Mouse (Mus musculus): ENCODE data around the gene Usp39.

Usp39 gene

DNA sequence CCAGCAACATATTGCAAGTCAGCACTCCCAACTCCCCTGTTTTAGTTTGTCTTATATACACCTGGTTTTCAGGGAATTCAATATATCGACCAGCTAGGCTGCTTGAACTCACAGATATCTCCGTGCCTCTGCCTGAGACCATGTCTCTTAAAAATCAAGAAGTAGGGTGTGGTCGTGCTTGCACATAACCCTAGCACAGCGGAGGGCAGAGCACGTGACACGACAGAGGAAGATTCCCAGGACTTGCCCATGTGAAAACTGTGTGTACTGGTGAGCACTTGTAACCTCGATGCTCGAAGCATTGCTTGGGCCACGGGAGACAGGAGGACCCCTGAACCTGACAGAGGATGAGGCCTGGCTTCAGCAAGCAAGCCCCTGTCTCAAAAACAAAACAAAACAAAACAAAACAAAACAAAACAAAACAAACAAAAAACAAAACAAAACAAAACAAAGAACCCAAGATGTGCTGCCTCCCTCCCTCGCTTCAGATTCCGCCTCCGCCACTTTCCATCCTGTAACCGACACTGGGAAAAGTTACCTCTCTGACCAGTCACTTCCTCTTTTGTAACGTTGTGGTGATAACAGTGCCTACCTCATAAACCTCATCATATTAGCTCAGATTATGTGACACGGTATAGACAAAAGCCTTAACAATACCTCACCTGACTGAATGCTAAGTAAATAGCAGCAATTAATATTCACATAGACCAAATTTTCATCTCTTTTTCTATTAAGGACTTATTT lies 30.0 kb upstream of the Usp39 start:
- in situ Hi-C loops (cut with MboI; ENCODE audit: low pct_unique_long_range_greater_than_20kb in 1 of 2, low sequenced_read_pairs in 2 of 2, unreplicated experiment in 1 of 2): no loop called here

DNA sequence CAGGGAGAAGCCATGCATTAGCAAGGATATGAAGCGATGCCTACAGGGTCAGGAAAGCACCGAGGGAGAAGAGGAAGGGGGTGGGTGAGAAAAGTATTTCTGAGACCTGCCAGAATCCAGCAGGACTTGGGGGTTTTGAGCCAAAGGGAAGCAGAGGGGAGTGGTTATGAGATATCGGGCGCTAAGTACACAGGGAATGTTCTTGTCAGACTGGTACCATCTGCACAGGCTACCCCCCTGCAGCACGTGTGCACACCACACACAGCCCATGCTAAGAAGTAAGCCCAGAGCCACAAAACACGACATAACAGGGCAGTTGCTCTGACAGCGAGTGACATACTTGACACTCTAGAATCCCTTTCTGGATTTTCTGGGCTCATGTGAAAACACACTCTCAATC lies 29.2 kb upstream of the Usp39 start:
- in situ Hi-C loops (cut with MboI; ENCODE audit: low pct_unique_long_range_greater_than_20kb in 1 of 2, low sequenced_read_pairs in 2 of 2, unreplicated experiment in 1 of 2): no loop called here

DNA sequence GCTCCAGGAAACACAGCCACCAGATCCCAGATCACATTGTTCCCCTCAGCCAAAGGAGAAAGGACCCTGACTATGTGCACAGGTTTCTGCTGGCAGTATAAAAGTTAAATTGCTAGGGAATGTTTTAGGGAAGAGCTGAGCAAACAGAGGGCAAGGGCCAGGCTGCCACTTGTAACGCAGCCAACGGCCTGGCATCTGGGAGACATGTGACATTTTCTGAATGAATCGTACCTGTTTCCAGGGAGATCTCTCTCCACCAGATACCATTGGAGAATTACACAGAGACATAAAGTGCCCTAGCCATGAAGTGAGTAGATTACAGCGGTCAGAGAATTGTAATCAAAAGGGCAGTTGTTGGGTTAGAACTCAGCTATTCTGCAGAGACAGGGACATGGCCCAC lies 28.2 kb upstream of the Usp39 start:
- in situ Hi-C loops (cut with MboI; ENCODE audit: low pct_unique_long_range_greater_than_20kb in 1 of 2, low sequenced_read_pairs in 2 of 2, unreplicated experiment in 1 of 2): no loop called here

DNA sequence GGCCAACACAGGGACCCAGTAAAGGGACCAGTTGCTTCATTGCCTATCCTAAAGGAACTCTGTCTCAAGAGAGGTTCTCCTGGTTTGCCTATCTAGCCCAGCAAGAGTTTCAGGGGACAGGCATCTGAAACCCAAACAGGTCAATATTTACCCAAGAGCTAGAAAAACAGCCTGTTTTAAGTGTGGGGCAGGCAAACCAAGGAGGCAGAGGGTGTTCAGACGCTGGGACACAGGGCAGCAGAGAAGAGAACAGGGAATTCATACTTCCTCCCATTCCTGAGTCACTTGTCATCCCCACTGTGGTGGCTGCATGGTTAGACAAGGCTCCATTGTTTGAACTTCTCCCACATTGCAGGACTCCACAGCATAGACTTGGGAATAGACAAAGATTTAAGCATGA lies 26.6 kb upstream of the Usp39 start:
- in situ Hi-C loops (cut with MboI; ENCODE audit: low pct_unique_long_range_greater_than_20kb in 1 of 2, low sequenced_read_pairs in 2 of 2, unreplicated experiment in 1 of 2): no loop called here

DNA sequence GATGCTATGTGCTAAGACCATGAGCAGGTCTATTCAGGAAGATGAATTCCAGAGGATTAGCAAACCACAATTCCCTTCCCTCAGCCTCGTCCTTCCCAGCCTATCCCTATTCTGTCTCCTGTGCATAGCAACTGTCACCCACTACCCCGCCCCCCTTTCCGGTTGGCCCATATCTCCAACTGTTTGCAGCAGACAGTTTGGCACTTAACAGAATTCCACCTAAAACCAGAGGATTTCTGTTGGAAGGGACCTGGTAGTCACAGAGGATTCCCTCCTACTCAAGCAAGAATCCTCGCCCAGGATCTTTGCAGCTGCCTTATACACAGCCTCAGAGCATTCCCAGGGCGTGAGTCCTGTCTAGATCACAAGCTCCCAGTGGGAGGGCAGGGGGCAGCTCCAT lies 26.2 kb upstream of the Usp39 start:
- in situ Hi-C loops (cut with MboI; ENCODE audit: low pct_unique_long_range_greater_than_20kb in 1 of 2, low sequenced_read_pairs in 2 of 2, unreplicated experiment in 1 of 2): no loop called here

DNA sequence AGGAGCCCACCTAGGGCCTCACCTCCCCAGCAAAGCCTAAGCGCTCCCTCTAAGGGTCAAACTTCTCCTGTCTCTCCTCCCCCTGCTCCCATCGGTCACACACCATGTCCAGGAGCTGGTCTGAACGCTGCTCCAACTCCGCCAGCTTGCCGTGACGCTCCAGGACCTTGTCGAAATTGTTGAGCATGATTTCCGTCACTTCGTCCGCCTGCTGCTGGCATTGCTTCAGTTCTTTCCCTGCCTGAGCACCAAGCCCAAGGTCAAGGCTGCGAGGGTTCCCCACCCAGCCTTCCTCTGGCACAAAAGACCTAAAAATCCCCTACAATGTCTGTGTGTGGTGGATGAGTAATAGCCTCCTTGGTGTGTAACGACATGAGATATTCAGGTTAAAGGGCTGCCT lies 25.1 kb upstream of the Usp39 start:
- in situ Hi-C loops (cut with MboI; ENCODE audit: low pct_unique_long_range_greater_than_20kb in 1 of 2, low sequenced_read_pairs in 2 of 2, unreplicated experiment in 1 of 2): no loop called here

DNA sequence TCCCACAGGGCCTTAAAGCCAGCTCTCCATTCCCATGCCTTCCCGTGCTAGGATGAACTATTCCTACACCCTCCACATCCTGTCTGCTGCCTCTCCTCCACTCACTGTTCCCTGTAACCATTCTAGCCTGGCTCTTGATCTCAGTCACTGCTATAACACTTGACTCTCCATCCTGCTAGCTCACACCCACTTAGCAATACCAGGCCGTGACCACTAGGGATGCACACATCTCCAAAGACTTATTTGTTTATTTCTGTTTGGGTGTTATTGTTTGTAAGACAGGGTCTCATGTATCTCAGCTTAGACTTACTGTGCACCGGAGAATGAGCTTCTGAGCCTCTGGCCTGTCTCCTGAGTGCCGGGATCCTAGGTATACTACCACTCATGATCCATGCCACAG lies 24.6 kb upstream of the Usp39 start:
- in situ Hi-C loops (cut with MboI; ENCODE audit: low pct_unique_long_range_greater_than_20kb in 1 of 2, low sequenced_read_pairs in 2 of 2, unreplicated experiment in 1 of 2): no loop called here

DNA sequence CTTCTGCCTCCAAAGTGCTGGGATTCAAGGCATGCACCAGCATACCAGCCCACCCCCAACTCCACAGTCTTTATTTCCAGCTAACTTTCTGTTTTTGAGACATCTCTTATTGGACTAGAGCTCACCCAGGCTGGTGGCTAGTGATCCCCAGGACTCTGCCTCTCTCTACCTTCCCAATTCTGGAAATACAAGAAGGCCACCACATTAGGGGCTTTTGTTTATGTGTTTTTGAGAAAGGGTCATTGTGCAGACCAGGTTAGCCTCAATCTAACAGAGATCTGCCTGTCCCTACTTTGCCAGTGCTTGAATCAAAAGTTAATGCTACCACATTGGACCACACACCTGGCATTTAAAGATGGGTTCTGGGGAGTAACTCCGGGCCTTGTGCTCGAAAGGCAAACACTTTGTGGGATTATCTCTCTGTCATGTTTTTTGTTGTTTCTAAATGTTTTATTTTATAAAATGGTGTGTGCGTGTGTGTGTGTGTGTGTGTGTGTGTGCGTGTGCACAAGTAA lies 22.5 kb upstream of the Usp39 start:
- in situ Hi-C loops (cut with MboI; ENCODE audit: low pct_unique_long_range_greater_than_20kb in 1 of 2, low sequenced_read_pairs in 2 of 2, unreplicated experiment in 1 of 2): no loop called here

DNA sequence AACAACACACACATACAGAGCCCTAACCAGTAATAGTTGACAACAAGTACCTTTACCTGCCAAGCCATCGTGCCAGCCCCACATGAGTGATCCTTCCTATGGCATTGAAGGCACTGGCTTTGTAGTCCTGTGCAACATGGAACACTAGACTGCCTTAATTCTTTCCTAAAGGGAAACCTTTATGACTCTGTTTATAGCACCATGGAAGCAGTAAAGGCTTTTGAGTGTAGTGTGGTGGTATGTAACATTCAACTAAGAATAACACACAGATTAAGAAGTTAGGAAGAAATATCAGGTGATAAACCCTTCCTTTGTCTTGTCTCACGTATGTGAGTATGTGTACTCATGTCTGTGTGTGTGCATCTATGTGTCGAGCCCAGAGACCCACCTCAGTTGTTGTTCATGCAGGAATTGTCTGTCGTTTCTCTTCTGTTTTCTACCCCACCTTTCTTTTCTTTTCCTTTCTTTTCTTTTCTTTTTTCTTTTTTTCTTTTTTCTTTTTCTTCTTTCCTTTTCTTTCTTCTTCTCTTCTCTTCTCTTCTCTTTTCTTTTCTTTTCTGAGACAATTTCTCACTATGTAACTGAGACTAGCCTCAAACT lies 22.0 kb upstream of the Usp39 start, which contains the start of gene Rnf181:
Gene Rnf181 (minus strand): TSS at position 113 of the 600 bp plus-strand sequence.
- in situ Hi-C loops (cut with MboI; ENCODE audit: low pct_unique_long_range_greater_than_20kb in 1 of 2, low sequenced_read_pairs in 2 of 2, unreplicated experiment in 1 of 2): no loop called here

DNA sequence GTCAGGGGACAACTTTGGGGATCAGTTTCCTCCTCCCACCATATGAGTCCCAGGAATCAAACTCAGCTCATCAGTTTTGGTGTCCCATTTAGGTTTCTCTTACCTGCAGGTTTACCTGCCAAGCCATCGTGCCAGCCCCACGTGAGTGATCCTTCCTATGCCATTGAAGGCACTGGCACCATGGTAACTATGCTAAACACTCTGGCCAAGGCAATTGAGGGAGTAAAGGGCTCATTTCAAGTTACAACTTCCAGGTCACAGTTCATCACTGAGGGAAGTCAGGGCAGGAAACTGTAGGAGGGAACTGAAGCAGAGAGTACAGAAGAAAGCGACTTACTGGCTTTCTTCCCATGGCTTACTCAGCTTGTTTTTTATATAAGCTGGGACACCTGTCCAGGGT lies 21.3 kb upstream of the Usp39 start:
- in situ Hi-C loops (cut with MboI; ENCODE audit: low pct_unique_long_range_greater_than_20kb in 1 of 2, low sequenced_read_pairs in 2 of 2, unreplicated experiment in 1 of 2): no loop called here

DNA sequence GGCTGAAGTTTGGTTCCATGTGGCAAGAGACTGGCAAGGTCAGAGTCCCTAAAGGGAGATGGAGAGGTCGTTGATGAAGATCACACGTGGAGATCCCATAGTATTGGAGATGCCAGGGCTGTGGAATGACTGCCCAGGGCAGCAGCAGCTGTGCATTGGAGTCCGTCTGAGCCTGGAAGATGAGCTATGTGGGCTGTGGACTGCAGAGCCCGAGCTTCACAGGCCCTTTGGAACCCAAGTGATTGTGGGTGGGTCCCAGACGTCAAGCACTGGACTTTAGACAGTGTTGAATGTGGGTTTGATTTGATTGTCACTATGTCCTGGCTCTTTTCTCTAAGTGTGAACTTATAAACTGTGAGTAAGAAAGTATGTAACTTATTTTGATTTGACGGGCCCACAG lies 20.0 kb upstream of the Usp39 start:
- in situ Hi-C loops (cut with MboI; ENCODE audit: low pct_unique_long_range_greater_than_20kb in 1 of 2, low sequenced_read_pairs in 2 of 2, unreplicated experiment in 1 of 2): no loop called here

DNA sequence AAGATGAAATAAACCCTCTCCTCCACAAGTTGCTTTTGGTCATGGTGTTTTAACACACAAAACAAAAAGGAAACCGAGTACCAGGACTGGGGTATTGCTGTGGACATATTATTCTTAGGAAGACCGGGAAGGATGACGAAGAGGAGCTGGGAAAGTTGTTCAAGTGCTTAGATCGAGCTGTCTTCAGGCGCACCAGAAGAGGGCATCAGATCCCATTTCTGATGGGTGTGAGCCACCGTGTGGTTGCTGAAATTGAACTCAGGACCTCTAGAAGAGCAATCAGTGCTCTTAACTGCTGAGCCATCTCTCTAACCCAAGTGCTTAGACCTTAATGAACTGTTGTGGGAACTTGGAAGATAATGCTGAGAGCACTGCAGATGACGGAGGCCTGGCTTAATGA lies 19.0 kb upstream of the Usp39 start:
- in situ Hi-C loops (cut with MboI; ENCODE audit: low pct_unique_long_range_greater_than_20kb in 1 of 2, low sequenced_read_pairs in 2 of 2, unreplicated experiment in 1 of 2): no loop called here

DNA sequence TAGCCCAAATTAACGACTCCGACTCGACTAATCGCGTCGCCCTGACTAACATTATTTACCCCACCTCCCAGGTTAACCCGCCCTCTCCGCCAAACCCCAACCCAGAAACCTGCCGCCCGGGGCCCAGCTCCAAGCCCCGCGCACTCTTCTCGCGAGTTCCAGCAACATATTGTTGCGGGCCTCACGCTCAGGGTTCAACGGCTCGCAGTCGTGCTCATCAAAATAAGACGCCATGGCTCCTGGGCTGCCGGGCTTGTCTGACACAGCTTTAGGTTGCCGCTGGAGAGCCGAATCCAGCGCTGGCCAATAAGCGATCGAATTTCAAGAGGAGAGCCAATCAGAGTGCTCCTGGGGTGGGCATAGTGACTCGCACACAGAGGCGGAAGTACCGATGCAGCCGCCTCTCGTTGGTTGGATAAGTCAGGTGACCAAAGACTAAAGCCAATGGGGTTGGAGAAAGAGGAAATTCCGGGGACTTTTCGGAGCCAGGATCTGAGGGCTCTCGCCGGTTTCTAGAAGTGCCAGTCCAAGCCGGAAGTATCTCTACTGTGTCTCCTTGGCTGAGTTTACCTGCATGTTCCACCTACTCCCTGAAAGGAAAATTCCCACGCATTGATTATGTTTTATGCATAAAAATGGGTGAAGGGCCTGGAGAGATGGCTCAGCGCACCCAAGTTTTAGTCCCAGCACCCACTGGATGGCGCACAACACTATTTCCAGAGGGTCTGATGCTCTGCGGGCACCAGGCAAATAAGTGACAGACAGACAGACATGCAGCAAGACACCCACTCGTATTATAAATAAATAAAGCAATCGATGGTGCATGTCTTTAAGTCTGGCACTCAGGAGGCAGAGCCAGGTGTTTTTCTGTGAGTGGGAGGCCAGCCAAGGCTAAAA lies 17.4 kb upstream of the Usp39 start:
- in situ Hi-C loops (cut with MboI; ENCODE audit: low pct_unique_long_range_greater_than_20kb in 1 of 2, low sequenced_read_pairs in 2 of 2, unreplicated experiment in 1 of 2): no loop called here

DNA sequence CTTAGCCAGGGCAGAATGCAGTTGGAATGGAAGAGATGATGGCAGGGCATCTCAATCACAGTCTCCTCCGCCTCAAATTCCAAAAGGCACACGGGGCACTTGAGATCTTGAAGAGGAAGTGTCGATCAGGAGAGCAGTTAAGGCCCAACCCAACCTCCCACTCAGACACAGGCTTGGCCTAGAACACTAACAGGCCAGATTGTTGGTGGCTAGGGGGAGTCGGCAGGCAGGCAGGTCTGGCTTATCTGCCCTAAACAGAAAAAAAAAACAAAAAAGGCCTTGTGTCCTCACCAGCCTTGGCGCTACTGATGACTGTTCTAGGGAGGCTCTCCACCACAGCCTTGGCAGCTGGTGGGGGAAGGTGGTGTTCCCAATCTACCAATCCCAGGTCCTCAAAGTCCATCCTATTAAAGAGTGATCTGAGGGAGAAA lies 16.2 kb upstream of the Usp39 start:
- in situ Hi-C loops (cut with MboI; ENCODE audit: low pct_unique_long_range_greater_than_20kb in 1 of 2, low sequenced_read_pairs in 2 of 2, unreplicated experiment in 1 of 2): no loop called here

DNA sequence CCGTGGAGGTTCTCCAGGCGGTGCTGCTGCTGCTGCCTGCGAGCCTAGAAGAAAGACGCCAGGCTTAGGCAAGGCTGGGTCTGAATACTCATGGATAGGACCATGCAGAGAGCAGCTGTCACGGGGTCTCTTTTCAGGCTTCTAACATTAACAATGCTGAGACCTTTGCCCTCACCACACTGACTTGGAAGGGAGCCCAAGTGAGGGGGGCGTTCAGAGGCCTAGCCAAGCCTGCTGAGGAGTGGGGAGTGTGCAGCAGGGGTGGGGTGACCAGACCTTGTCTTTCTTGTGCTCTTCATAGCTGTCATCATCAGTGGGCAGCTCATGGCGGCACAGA lies 15.6 kb upstream of the Usp39 start:
- in situ Hi-C loops (cut with MboI; ENCODE audit: low pct_unique_long_range_greater_than_20kb in 1 of 2, low sequenced_read_pairs in 2 of 2, unreplicated experiment in 1 of 2): no loop called here

DNA sequence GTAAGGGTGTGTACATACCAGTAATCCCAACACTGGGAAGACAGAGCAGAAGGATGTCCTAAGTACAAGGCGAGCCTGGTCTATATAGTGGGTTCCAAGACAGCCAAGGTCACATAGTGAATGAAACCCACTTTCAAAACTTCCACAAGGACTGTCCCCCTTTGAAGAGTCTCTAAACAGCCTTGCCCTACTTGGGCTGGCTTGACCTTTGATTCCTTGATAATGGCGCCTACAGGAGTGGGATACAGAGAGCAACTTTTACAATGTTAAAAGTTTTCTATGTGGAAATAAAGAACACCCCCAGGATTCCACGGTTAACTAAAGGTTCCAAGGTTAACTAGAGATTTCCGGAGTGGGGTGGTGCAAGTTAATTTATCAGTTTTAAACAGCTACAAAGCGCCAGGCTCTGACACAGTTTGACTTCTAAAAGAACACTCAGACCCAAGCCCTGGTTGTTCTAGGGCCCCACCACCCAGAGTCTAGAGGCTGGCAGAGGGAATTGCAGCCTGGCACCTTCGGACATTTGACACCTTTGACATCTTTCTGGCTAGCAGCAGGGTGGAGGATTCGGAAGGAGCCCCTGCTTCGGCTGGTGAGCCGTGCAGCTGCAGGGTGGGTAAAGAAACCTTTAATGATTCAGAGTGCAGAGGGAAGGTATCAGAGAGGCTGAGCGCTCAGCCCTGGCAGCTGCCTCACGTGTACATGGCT lies 15.1 kb upstream of the Usp39 start:
- in situ Hi-C loops (cut with MboI; ENCODE audit: low pct_unique_long_range_greater_than_20kb in 1 of 2, low sequenced_read_pairs in 2 of 2, unreplicated experiment in 1 of 2): no loop called here

DNA sequence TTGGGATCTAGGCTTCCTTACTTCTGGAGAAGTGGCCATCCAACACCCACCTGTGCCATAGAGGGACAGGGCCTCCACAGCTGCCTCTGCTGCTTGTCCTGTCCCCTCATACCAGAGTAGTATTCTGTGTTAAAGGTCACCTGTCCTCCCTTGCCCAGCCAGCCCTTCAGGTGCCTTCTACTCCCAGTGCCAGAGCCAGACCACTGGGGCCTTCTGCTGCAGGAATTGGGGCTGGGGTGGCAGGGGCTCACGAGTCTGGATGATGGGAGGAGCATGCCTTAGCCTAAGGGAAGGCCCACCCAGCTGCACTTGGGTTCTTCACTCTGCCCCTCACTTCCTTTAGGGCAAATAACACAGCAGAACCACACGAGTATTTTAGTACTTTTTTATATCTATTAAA lies 14.4 kb upstream of the Usp39 start:
- in situ Hi-C loops (cut with MboI; ENCODE audit: low pct_unique_long_range_greater_than_20kb in 1 of 2, low sequenced_read_pairs in 2 of 2, unreplicated experiment in 1 of 2): no loop called here

DNA sequence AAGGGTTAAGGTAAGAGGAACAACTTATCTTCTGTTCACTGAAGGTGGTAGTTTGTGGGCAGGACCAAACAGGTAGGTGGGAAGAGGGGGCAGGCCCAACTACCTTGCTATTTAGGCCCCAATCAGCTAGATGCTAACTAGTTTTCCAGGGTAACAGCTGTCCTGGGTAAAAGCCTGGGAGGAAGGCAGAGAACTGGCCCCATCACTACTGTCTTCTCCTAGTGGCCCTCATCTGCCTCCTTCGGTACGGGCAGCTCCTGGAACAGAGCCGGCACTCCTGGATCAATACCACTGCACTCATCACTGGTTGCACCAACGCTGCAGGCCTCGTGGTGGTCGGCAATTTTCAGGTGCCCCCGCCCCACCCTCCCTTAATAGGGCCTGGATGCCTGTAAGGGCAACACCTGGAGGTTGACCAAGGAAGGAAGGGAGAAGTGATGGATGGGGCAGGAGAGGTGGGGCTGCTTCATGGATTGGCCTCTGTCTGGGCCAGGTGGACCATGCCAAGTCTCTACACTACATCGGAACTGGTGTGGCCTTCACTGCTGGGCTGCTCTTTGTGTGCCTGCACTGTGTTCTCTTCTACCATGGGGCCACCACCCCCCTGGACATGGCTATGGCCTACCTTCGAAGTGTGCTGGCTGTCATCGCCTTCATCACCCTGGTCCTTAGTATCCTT lies 13.2 kb upstream of the Usp39 start:
- in situ Hi-C loops (cut with MboI; ENCODE audit: low pct_unique_long_range_greater_than_20kb in 1 of 2, low sequenced_read_pairs in 2 of 2, unreplicated experiment in 1 of 2): no loop called here
